Mouse (Mus musculus) WW6 (cell line): Measurements from ENCODE around the gene Amy1.
"Not testable (repeated sequence)": the region's sequence is repeated elsewhere in the genome, so short reads cannot be mapped to it uniquely, and the experiment has no call there.

Experiments used
- DNase-seq: peaks from one replicate; pipeline ENCODE4 v3.0.0-alpha.2; 2013; ENCODE audit warnings: low read depth, low spot score

The Amy1 gene

DNA sequence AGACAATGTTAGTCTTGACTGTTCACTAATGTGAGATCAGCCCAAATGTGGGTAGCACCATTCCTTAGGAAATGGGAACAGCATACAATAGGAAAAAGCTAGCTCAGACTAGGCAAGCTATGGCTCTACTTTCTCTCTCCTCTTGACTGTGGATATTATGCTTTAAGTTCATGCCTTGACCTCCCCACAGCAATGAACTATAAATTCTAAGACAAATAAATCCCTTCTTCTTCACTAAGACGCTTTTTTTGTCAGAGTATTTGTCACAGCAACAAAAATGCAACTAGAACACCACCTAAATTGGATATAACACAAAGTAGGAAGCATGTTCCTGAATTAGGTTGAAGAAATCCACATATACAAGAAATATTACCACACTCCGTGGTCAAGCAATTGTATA lies at the start of gene Amy1:
Gene Amy1, minus strand, starts transcription at position 101 of the 400 bp plus-strand sequence.
- DNase-seq = no peak

DNA sequence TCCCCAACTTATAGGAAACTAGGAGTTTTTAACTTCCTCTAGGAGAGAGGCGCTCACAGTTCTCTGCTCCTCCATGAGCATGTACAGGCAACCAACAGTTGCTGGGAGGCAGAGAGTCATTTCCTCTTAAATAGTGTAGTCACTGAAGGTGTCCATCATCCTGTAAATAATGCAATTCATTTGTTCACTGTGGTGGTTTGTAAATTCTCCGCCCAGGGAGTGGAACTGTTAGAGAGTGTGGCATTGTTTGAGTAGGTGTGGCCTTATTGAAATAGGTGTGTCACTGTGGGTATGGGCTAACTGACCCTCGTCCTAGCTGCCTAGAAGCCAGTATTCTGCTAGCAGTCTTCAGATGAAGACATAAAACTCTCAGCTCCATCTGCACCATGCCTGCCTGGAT lies 47.8 kb upstream of the Amy1 start:
- no peak for DNase-seq

GRCm38 (mm10) chr3:113651386-113651785 lies 44.9 kb upstream of the Amy1 start:
- DNase-seq = not testable (repeated sequence)

DNA sequence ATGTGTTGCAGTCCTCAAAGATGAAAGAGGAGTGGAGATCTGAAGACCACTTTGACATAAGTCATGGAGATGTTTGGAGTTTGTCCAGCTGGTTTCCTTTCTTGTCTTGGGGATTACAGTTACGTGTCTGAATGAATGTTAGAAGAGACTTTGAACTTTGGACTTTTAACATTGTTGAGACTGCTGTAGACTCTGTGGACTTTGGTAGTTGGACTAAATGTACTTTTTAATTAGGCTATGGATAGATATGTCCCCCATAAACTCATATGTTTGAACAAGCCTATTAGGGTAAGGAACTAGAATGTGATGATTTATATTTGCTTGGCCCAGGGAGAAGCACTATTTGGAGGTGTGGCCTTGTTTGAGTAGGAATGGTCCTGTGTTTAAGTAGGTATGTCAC lies 33.0 kb upstream of the Amy1 start:
- DNase-seq = no peak

- no peak for DNase-seq
Observed at GRCm38 (mm10) chr3:113634220-113634619, 27.7 kb upstream of the Amy1 start.

GRCm38 (mm10) chr3:113631611-113632010 lies 25.1 kb upstream of the Amy1 start:
- DNase-seq = no peak

DNA sequence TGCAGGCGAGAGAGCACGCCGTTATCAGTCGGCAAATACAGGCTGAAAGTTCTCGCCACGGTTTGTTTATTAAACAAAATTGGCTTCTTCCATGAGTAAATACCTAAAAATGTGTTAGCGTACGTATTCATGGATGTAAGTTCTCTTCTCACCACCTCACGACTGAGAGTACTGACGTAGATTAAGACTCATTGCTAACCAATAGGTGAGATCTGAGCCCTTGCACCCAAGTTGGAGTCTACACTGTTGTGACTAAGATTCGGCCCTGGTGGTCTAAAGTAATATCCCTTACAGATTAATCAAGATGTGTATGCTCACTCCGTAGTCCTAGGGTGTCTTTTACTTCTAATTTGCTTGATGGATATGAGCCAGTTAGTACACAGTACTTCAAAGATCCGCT lies 24.1 kb upstream of the Amy1 start:
- DNase-seq = no peak

DNA sequence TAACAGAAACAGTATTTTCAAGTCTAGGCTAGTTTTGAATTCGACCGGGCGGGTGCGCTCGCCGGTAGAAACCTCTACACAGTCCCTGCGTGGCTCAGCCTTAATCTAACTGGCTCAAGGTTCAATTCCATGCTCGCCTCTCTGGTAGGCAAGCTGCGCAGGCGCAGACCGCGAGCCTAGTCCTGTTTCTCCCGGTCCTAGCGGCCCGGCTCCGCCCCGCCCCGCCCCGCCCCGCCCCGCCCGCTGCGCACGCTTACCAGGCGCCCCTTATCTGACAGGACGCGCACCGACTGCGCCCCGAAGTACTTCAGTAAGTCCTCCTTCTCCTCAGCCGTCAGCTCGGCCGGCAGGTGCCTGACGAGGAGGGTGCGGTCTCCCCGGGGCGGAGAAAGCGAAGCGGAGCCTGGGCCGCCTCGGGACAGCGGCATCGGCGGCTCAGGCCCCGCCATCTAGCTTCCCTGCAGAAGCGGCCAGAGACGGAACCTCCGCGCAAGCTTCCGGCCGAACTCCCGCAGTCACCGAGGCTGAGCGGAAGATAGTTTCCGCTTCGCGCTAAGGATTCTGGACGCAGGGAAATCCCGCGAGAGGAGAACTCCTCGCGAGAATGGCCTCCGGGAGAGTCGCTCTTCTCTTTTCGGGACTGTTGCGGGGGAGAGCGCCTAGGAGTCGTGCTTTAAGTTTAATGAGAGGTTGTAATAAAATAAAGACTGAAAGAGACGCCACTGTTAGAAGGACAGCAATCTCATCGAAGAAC lies 23.3 kb upstream of the Amy1 start, which contains the start of gene Rnpc3:
Gene Rnpc3, minus strand, starts transcription at position 544 of the 754 bp plus-strand sequence.
- DNase-seq = peak; percentile 91

DNA sequence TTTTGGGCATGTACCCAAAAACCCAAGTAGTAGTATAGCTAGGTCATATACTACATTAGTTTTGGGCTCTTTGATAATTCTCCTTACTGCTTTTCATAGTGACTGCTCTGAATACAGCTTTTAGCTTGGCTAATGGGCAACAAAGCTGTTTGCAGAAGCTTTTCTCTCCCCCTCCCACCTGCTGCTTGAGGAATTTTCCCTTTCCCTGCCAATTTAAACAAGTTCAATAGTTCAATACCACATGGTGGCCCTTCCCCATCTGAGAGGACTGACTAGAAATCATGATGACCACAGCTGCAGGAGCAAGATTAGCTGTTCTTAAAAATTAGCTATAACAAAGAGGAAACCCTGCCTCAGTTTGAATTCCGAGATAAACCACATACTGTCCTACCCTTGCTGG lies 15.7 kb downstream of the Amy1 start:
- DNase-seq = no peak

DNA sequence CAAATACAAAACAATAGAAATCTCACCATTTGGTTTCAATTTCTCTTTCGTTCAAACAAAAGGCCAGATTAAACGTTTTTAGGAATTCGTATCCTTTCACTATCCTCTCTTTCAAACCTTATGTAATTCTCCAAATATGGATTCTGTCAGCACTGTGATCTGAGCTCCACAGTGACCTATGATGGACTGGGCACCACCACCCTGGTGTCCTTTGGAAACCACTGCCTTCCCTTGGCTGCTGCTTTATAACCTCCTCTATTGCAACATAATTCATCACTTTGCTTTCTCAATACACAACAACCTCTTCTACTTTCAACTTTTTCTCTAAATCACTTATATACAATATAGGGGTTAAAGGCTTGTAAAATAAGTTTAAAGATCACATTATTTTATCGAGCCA lies 31.9 kb downstream of the Amy1 start:
- DNase-seq = no peak

GRCm38 (mm10) chr3:113574138-113574537 lies 32.4 kb downstream of the Amy1 start:
- DNase-seq = no peak

DNA sequence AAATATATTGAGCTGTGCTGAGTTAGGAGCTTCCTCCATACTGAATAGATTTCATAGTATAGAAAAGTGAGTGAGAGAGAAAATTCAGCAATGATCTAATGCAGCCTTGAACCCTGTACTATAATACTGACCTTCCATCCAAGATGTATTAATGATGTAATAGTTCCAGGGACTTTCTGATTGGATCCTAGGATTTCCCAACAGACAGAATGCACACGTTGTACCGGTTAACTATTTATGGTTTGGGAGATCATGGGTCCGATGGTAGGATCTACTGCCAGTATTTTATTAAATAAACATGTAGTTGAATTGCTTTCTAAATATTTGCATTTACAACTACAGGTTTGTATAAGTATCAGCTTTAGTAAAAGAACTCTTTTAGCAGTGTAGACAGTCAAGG lies 34.3 kb downstream of the Amy1 start:
- DNase-seq = no peak

GRCm38 (mm10) chr3:113539692-113540091 lies 66.8 kb downstream of the Amy1 start:
- no peak for DNase-seq

DNA sequence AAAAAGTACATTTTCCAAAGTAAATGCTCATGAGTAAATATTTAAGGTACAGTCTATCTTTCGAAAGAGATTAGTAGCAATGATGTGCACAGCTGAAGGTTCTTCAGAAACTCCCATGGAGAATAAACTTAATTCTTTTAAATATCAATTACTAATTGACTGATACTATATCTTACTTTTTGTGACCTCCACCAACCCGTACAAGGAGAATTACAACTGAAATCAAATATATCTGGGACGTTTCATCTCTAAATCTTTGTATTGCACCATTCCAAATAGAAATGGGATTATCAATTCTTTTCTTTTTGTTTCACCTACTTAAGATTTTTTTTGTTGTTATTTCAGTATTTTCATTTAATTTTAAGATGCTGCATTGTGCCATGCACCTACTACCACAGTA lies 74.2 kb downstream of the Amy1 start, which contains the start of gene Amy2a1:
Gene Amy2a1, minus strand, starts transcription at position 101 of the 400 bp plus-strand sequence.
- not testable (repeated sequence) for DNase-seq
